Mouse (Mus musculus): Measurements from ENCODE around the gene Nfe2l2. TPM values are rescaled to one million over a fixed set of nuclear protein-coding genes. Genes with fewer than 3 reads are reported as not detected.
A peak's percentile ranks its signal among the peaks of the same experiment; 100 is the strongest.

Gene Nfe2l2
- total RNA-seq (2021), result 10 to 100 TPM; 79.2 to 94.0 TPM
- long read RNA-seq, experiment 1, transcript Nfe2l2-201 (5 exons, 2,475 nt), result major isoform, 70 of 99 reads
- long read RNA-seq, experiment 1, partial matches to known transcripts, result 22 of 99 reads
- long read RNA-seq, experiment 1, other reads (novel, unspliced or antisense), result 6 of 99 reads
- long read RNA-seq, experiment 2, transcript Nfe2l2-201 (5 exons, 2,475 nt), result major isoform, 52 of 59 reads
- long read RNA-seq, experiment 2, partial matches to known transcripts, result 0 of 59 reads
- long read RNA-seq, experiment 2, other reads (novel, unspliced or antisense), result 5 of 59 reads

DNA sequence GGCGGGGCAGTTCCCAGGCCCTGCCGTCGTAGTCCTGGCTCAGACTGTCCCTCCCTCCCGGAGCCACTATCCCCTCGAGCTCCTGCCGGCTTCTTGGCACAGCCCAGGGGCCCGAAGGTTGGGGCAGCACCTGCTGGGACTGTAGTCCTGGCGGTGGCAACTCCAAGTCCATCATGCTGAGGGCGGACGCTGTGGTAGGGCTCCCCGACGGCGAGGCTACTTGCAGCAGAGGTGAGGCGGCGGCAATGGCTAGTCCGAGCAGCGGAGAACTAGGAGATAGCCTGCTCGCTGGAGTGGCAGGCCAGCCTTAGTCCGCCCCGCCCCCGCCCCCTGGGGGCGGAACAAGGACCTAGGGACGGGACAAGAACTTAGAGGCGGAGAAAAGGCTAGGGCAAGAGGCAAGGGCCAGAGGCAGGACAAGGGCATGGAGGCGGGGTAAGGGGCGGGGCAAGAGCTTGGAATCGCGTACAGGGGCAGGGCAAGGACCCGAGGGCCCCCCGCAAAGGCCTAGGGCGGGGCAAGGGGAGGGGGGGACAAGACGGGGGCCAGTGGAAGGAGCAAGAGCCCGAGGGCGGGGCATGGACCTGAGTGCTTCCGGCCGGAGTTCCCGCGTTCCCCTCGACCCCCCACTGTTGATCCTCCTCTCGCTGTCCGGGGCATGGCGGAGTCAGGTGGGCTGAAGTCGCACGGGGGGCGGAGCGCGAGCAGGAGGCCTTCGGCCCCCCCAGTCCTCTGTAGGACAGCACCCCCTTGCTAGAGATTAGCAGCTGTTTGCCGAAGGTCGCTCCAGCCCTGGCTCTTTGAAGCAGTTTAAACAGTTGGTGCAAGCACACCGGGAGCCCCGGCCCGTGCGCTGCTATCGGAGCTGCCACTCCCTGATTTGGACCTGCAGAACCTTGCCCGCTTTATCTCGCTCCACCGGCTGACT lies at the start of gene Nfe2l2:
Gene Nfe2l2, minus strand, starts transcription at position 408 of the 928 bp plus-strand sequence.
- DNase-seq, result peak; percentile 100

DNA sequence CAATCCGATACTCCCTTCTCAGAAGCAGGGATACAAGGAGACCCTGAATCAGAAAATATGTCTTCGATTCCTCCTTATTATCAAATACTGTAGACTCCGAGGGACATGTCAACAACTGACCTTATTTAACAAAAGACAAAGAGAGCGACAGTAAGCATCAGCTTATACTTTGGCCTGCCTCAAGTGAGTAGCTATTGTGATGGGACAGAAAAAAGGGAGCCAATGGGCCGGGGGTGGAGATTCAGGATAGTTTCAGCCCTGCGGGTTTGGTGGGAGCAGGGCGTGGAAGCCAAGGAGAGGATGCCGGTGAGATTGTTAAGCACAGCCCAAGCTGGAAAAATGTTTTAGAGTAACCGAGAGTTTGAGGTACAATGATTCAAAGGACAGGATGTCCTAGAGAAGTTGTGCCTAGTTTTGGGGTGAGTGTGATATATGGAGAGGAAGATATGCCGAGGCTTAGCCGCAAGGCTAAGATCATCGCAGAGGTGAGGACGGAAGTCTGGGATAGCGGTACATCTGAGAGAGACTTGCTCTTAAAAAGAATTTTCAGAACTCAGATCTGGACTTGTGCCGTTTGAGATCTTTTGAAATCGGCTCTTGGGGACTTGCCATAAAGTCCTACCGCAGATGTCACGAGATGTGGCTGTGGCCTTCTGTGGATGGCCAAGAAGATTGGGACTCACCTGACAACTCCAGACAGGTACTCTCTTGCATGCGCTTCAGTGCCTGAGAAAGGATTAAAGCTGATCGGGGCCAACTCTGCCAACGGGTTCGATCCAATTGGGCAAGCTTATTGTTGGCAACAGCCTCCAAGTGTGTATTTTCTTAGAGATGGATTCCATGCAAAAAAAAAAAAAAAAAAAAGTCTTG lies 48.1 kb upstream of the Nfe2l2 start:
- no peak for DNase-seq

DNA sequence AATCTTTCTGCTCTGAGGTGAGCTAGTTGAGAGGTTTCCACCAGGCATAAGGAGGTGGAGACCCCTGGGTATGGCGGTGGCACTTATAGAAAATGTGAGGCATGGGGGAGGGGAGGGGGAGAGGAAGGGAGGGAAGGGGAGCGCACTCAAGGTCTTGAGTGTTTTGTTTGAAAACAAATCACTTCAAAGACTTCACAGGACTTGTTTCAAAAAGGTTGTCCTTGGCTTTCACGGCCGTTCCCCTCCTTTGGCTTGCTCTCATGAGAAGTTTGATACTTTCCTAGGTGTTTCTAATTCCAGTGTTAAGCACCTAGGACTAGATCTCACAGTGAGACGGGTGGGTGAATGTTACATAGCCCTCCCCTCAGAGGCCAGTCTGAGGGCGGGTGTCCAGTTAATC lies 47.5 kb upstream of the Nfe2l2 start:
- no peak for DNase-seq

DNA sequence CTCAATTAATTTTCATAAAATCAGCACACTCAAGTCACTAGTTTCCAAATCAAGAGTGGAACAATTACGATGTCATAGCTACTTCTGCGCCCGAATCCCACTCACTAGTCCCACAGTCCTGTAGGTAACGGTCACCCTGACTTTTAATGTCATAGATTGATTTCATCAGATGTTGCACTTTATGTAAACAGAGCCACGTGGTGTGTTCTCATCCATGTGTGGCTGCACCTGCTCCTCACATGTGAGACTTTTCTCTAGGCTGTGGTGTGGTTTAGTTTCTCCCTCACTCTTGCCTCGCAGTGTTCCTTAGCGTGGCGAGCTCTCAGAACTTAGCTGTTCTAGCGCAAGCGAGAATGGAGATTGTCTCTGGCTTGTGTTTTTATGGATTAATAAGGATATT lies 46.4 kb upstream of the Nfe2l2 start:
- no peak for DNase-seq

DNA sequence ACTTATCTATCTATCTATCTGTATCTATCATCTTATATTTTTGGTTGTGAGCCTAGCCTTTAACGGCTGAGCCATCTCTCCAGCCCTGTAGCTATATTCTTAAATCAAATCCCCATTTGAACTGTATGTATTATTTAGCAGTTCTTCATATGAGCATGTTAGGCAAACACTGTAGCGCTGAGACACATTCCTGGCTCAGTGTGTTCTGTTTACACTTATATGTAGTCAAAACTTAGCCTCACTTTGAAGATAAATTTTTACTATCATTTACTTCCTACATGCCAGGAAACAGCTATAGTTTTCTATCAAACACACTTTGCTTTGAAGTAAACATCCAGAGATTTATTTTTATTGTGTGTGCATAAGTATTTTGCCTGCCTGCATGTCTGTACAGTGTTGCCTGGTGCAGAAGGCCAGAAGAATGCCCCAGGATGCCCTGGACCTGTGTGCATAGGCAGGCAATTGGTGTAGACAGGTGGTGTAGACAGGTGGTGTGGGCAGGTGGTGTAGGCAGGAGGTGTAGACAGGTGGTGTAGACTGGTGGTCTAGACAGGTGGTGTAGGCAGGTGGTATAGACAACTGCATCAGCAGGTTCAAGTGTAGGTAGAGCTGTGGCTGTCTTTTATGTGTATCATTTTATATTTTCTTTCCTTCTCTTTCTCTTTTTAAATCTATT lies 45.7 kb upstream of the Nfe2l2 start:
- DNase-seq, result no peak

DNA sequence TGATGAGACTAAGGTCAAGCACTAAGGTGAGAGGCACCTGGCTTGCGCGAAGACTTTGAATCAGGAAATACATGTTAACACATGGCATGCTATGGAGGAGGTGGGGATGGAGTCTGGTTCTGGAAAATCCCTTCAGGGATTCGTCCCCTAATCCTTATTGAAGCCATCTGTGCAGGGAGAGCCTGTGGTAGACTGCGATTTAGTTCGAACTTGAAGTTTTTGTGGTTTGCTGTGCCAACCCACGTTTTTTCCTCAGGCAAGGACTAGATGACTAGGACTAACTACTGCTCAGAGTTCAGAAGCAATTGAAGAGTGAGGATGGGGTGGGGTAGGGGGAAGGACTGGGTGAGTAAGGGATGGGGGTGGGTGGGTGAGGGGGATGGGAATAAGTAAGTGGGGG lies 44.4 kb upstream of the Nfe2l2 start:
- DNase-seq, result no peak

DNA sequence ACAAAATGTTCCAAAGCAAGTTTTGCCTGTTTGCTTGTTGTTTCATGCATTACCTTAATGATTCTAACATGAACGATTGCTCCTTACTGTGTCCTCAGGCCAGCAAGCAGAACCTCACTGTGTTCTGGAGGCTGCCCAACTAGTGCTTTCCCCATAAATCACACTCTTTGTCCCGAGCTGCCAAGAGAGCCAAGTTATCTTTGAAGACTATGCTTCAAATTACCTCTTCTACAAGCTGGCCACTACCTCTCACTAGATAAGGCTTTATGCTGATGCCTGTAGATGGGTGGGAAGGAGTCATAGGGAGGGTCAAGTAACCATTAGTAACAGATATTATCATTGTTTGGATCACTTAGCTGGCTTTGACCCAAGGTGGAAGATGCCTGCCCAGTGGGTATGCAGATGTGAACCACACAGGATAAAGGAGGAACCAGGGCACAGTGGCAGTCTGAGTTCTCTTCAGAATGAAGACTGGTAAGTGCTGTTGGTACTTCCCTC lies 32.6 kb upstream of the Nfe2l2 start:
- peak; percentile 51 for DNase-seq

DNA sequence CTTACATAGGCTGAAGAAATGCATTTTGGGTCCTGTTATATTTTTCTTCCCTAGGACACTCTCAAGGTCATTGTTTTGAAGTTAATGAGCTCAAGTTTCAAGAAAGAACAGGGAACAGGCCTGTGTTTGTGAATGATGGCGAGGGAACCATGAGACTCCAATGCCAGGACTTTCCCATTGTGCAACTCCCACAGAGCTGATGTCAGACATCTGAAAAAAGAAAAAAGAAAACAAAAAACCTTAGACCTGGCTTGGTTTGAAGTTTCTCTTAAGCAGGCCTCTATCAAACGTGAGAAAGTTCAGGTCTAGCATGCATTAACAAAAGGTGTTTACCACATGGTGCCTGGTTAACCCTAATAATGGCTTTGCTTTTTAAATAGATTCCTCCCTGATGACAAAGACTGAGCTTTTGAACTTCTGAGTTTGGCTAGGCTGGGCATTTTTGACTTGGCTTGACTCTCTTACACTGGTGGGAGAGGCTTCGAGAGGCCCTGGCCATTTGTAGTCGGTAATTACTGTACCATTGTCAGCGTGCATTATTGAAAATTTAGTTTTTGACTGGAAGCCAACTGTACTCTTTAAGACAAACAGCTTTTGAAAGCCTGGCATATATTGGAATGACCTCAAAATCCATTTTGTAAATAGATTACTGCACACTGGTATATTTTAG lies 29.9 kb upstream of the Nfe2l2 start:
- no peak for DNase-seq

DNA sequence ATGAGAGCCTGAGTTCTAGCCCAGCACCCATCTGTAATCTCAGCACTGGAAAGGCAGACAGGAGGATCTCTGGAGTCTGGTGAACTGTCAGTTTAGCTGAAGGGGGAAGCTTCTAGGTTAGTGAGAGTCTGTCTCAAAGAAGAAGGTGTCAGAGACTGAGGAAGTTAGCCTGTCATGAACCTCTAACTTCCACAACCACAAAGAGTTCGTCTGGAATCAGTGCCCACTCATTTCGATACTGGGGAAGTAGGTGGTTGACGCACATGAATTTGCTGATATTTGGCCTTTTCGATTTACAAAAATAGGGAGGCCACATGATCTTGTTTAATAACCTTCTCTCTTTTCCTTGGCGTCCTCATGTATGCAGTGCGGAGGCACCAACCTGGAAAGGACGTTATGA lies 28.7 kb upstream of the Nfe2l2 start:
- DNase-seq, result no peak

DNA sequence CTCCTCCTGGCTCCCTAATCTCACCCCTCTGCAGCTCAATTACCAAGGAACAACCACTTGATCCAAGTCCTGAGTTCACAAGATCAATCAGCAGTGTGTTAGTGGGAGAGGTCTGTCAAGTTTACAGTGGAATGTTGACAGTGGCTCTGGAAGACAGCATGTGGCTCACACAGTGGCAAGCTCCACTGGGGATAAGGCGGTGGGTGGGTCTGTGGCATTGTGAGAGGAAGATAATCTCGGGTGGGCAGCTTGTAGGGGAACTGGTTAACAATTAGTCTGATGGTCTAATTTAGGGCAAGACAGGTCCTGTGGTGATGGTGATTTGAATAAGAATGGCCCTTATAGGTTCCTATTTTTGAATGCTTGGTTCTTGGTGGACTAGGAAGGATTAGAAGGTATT lies 27.5 kb upstream of the Nfe2l2 start:
- no peak for DNase-seq

DNA sequence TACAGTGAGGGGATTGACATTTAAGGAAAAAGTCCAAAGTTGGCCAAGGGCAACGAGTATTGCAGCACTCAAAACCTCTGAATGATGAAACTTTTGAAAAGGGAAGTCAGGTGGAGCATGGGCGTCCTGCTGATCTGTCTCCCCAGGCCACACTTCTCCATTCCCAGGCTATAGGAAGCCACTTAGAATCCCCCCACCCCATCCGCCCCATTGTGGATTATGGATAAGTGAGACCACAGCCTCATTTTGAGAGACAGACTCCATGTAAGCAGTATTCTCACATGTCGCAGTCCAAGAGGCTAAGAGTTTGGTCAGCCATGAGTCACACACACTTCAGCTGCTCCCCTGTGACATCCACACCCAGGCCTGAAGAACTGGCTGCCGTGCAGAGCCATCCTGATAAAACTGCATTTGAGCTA lies 26.8 kb upstream of the Nfe2l2 start:
- peak; percentile 26 for DNase-seq

DNA sequence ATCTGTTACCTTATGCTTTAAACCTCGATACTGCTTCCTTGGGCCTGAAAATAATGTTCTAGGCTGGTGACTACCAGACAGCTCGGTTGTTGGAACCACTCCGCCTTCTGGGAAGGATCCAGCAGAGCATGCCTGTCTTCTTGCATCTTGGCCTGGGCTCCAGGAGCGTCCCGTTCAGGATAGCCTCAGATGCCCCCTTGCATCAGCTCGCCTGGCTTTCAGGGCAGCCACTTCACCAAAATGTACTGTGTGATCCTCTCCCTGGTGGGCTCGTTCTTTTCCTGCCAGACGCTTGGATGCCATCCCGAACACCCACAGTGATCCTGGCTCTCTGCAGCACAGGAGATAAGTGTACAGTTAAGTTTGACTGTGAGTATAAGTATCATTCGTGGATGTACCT lies 25.6 kb upstream of the Nfe2l2 start:
- DNase-seq, result no peak

DNA sequence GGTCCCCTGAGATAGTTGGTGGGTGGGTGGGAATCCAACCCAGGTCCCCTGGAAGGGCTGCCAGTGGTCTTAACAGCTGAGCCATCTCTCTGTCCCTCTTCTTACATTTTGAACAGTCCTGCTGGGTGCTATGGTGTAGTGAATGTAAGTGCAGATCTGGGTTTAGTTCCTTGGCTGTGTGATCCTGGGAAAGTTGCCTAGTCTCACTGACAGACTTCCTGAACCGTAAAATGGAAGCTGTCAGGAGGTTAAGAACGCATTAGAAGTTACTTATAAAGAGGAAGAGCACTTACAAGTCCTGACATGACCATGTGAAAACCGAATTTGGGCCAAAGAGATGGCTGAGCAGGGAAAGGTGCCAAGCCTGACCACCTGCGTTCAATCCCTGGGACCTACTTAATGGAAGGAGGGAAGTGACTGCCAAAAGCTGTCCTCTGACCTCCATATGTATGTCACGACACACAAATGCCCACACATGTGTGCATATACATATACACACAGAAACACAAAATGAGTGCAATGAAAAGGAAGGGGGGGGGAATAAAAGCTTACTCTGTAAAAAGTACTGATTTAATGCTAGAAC lies 20.5 kb upstream of the Nfe2l2 start:
- no peak for DNase-seq

DNA sequence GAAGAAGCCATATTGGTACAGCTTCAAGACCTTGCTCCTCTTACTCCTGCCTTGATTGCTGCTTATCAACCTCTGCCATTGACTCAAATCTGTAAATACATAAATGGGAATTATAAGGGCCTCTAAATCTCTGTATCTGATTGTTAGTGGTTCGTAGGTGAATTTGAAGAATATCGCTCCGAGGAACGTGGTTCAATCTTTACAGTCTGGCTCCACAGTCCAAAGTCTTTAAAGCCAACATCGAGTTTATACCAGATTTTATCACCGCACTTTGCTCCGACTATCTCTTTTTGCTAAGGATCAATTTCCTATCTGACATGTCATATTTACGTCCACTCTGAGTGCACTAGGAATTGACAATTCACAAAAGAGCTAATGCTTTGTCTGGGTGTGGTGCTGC lies 19.0 kb upstream of the Nfe2l2 start:
- no peak for DNase-seq

DNA sequence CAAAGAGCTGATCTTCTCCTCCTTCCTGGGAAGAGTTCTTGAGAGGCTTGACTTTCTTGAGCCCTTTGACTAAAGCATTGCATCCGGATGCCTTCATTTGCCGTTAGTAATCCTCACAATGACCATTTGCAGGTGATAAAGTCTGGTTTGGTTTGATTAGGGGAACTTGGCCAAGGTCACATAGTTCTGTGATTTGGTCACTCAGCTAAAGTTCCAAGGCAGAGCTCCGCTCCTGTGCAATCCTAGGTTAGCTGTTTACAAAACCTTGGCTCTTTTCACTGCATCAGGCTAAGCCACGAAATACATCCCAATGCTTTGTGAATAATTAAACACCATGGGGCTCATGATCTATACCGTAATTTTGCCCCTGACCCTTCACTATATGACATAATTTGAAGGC lies 18.5 kb upstream of the Nfe2l2 start:
- peak; percentile 49 for DNase-seq

DNA sequence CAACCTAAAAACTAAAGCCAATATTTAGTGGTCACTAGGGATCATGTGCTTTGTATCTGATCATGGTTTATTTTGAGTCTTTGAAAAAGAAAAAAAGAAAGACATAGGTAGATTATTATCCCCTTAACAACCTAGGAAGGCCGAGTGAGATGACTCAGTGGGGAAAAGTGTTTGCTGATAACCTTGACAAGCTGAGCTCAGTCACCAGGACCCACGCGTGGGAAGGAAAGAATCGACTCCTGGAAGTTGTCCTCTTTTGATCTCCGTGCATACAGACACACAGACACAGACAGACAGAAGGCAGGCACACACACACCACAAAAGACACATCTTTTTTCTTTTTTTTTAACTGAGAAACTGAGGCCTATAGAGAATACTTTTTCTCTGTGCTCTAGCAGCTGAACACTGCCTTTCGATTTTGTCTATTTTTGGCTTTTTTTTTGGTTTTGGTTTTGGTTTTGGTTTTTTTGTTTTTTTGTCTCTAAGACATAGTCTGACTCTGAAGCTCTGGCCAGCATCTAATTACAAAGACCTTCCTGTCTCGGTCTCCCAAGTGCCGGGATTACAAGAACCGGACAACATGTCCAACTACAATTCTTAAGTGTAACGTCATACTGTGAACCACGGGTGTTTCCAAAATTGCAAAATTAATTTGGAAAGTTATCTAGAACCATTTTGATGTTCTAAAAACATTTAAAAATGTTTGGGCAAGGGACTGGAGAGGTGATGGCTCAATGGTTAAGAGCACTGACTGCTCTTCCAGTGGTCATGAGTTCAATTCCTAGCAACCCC lies 16.0 kb upstream of the Nfe2l2 start:
- no peak for DNase-seq

DNA sequence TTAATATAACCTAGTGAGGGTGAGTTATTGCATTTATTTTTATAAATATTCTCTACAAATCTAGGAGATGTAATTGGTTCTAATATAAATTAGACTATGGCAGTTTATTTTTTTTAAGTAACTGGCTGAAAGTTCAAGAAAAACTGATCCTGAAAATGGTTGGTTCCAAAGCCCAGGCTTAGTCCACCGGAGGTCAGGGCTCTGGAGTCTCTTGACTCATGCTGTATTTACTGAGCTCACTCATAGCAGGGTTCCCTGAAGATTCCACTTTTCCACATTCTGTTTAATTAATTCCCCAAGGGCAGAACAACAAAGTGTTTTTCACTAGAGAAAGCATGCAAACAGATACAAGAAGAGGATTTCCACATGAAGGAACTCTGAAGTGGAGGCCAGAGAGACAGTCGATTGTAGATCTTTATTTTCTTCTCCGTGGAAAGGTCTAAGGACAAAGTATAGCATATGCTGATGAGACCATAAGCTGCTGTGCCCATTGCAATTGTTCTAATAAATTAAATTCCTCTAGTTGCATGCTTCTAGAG lies 15.0 kb upstream of the Nfe2l2 start:
- DNase-seq, result no peak

DNA sequence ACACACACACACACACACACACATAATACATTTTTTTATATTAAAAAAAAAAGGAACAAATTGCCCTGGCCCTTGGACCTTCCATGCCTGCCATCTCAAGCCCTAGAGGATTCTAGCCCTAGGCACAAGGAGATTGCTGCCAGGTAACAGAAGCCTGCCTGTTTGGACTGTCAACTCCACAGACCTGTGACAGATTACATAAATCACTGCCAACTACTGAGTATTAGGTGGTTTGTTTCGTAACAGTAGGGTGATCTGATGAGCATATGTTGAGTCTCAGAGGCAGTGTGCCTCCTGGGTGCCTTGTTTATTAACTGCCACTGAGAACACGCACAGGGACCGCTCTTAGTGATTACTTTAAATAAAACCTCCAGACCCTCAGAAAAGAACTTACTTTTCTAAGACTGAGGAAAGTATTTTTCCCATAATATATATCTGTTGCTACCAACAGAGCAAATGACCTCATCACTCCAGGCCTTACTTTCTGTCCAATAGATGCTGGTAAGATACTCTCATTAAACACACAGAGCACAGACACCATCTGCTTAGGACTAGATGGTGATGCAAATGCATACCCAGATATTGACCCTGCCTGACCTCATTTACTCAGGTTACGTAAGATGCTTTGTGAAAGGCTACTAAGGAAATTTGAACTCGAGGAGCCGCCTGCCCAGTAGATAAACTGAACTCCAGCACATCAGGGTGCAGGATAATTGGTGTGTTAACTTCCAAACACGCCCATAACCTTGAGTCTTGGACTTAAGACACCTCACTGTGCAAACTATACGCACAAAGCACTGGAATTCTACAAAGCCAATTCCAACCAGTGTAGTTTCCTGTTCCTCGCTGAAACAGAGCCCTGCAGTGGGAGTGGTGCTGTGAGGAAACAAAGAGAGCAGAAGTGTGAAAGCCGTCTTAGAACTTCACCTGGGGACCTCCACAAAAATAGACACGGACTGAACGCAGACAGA lies 11.9 kb upstream of the Nfe2l2 start:
- no peak for DNase-seq
